Mouse (Mus musculus) gastrocnemius, postnatal 4 days (tissue): ENCODE measurements around the gene Fam169b. TPM values are rescaled to one million over a fixed set of nuclear protein-coding genes. Genes with fewer than 3 reads are reported as not detected.

Experiments
- DNase-seq, 2 experiments: peaks; one replicate each; pipeline ENCODE4 v3.0.0; 2021 to 2022; ENCODE audit warnings: low spot score in 2 of 2, mixed read lengths in 2 of 2
- total RNA-seq, 2 experiments: library from RNA; stranded (reverse); gene quantifications; 2 replicates each; pipeline ENCODE4 v1.2.3; 2021

Fam169b gene
- total RNA-seq, 2 experiments from 2014 or later: 1.0 to 1.3 TPM

DNA sequence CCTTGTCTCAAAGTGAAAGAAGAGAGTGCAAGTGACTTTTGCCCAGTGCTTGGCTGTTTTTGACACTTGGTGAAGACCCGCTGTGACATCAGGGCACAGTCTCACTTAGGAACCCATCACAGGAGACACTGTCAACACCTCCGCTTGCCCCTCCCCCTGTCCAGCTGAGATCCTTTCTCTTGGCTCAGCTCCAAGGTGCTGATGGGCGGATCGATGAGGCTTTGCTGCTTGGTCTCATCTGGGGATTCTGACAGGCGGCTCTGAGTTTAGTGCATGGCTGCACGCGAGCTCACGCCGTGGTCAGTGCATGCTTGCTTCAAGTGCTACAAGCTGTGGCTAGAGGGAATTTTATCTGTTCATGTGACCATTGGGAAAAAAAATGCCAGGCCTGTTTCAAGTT lies 108.5 kb downstream of the Fam169b start:
- no peak for DNase-seq

DNA sequence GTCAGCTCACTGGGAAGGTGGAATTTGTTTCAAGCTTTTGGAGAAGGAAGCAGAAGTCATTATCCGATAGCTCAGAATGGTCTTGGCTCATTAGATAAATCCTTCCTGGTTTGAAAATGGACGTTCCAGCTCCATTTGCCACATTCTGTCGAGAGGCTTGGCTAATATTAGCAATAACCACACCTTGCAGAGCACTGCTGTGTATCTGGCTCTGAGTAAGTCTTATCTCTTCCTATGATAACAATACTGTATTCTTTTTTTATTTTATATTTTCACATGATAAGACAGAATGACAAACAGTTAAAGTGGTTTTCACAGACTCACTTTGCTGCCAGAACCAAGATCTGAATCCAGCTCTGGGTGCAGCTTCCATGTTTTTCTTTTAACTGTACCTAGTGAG lies 113.1 kb downstream of the Fam169b start:
- no peak for DNase-seq

DNA sequence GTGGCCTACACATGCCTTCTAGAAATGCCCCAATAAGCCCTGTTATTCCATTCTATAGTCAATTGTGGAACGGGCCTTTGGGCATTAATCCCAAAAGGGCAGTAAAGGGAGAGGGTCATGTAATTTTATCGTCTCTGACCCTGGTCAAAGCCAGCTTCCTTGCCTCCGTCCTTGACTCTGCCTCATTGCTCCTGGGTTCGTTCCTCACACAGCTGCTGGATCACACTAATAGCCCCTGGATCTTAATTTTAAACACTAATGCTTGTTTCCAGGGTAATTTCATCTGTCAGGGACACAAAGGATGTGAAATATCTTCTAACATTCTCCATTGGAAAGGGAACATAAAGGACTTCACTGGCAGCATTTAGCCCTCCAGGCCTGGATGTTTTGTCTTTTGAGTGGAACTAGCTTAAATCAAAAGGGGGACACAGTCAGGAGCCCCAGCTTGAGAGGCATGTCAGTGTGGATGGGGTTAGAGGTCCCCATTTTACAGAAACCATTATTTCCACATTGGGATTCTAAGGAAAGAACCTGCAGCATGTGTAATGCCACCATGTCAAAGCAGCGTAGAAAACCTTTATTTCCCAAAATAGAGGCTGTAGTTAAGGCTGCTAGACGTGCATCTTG lies 122.2 kb downstream of the Fam169b start:
- no peak for DNase-seq

DNA sequence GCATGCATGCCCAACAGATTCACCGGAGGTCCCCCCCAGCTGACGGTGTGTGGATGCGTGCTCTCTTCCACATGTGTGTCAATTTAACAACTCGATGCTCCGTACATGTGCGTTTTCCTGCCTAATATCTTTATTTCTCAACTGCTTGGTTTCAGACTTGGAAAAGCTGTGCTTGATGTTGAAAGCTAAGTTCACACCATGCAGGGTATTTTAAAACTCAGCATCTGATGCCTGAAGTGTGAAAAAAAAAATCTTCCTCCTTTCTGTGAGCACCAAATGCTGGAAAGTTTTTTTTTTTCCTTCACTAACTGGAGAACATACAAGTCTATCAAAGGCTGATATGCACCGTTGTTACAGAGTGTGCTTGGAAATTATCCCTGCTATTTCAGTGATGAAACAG lies 126.9 kb downstream of the Fam169b start:
- DNase-seq: no peak

DNA sequence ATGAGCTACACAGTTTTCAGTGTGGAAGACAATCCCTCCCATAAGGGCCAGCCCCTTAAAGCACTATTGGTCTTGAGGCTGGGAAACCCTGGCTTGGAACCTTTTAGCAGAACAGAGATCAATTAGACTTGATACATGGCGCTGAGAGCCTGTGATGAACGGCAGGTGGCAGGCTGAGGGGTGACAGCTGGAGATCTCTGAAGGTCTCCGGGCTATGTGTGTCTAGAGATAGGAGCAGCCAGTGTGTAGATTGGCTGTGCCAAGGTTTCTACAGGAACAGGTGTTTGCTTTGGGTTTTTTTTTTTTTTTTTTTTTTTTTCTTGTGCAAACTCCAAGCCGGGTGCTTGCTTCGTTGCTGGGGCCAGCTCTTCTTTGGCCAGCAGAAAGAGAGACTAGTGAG lies 135.0 kb downstream of the Fam169b start:
- no peak for DNase-seq

Other genes starting within 250 kb of the Fam169b start
- 1 to 10 TPM; 5.6 to 6.5 TPM for gene Pgpep1l, start 9.6 kb upstream of the Fam169b start, total RNA-seq